Mouse (Mus musculus): Measurements from ENCODE around the gene Olfr139. TPM values are rescaled to one million over a fixed set of nuclear protein-coding genes. Genes with fewer than 3 reads are reported as not detected.

Olfr139 gene
- polyA plus RNA-seq (2012), result not detected in 2 replicates

DNA sequence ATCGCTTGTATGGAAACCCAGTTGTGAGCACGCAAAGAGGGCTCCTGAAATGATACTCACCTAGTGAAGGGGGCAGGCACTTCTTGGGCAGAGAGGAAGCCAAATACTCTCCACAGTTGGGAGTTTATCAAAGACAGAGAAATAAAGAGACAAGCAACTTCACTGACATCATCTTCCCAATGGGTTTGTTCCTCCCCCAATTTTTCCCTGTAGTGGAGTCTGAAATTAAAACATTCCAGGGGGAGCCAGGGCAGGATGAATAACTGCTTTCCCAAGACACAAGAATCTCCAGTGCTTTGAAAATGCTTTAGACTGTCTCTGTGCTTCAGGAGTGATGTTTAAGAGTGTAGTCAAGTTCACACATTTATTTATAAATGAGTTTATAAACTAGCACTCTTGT, at the start of gene Olfr139, which contains the start of gene Olfr399:
TSS of gene Olfr139 (minus strand) at position 101 of the 400 bp plus-strand sequence.
TSS of gene Olfr399 (minus strand) at position 165 of the 400 bp plus-strand sequence.

DNA sequence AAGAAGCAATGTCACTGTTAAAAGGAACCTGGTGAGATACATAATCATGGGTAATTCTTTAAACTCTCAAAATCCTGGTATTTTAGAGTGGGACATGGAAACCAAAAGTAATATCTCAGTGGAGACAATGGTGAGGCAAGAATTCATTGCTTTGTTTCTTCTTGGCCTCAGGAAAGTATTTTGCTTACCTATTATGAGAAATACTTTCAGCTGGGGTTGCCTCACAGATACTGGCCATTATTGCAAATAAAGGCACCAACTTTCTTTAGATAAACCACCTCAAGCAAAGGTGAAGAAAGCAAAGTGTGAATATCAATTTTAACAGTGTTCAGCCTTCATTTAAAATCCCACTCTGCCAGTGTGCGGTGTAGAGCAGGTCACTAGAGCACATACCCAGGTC, 13.3 kb upstream of the Olfr139 start, which contains the start of gene Zfp616:
TSS of gene Zfp616 (plus strand) at position 301 of the 400 bp plus-strand sequence.

Other genes with a start within 250 kb of the Olfr139 start
- gene Olfr392, start 239.5 kb downstream of the Olfr139 start, polyA plus RNA-seq (2012), result not detected in 2 replicates
- gene Olfr393, start 205.1 kb downstream of the Olfr139 start, polyA plus RNA-seq (2012), result not detected in 2 replicates
- gene Olfr394, start 165.8 kb downstream of the Olfr139 start, polyA plus RNA-seq (2012), result not detected in 2 replicates
- gene Olfr395, start 147.3 kb downstream of the Olfr139 start, polyA plus RNA-seq (2012), result not detected in 2 replicates
- gene Olfr23, start 119.9 kb downstream of the Olfr139 start, polyA plus RNA-seq (2012), result not detected in 2 replicates
- gene Olfr397, start 95.7 kb downstream of the Olfr139 start, polyA plus RNA-seq (2012), result not detected in 2 replicates
- 0.02 TPM in 1 of 2 replicates, not detected in the other for gene Olfr398, start 66.1 kb downstream of the Olfr139 start, polyA plus RNA-seq (2012)
- not detected in 2 replicates for gene Olfr399, start 64 bp upstream of the Olfr139 start, polyA plus RNA-seq (2012)
- gene Zfp616, start 13.4 kb upstream of the Olfr139 start, polyA plus RNA-seq (2012), result not detected in 2 replicates
- not detected in 2 replicates for gene Olfr401, start 57.2 kb upstream of the Olfr139 start, polyA plus RNA-seq (2012)
- not detected in 2 replicates for gene Olfr402, start 97.0 kb upstream of the Olfr139 start, polyA plus RNA-seq (2012)
- gene Olfr403, start 129.7 kb upstream of the Olfr139 start, polyA plus RNA-seq (2012), result not detected in 2 replicates
- gene Olfr43, start 154.8 kb upstream of the Olfr139 start, polyA plus RNA-seq (2012), result not detected in 2 replicates
- not detected in 2 replicates for gene Olfr406, start 203.3 kb upstream of the Olfr139 start, polyA plus RNA-seq (2012)
- gene Olfr59, start 227.2 kb upstream of the Olfr139 start, polyA plus RNA-seq (2012), result not detected in 2 replicates

Measured in megakaryocyte-erythroid progenitor cell, adult 5 weeks (primary cell).